Mouse (Mus musculus): ENCODE measurements around the gene 1110051M20Rik. TPM values are rescaled to one million over a fixed set of nuclear protein-coding genes. Genes with fewer than 3 reads are reported as not detected.

The 1110051M20Rik gene
- total and polyA plus RNA-seq, 2 experiments from 2014 or later: 158 to 171 TPM

DNA sequence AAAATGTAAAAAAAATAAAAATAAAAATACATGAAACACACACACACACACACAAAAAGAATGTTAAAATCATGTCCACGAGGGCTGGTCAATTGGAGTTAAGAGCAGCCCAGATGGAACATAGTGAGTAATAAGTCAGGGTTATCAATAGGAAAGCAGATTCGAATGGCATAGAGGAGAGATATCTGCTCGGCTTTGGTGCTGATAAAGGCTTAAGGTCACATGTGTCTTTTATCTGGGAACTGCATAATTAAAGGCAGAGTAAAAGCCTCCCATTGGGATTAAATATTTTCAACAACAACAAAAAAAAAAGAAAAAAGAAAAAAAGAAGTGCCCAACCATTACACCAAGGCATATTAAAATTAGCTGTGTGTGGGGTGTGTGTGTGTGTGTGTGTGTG, 55.8 kb downstream of the 1110051M20Rik start:
- TF ChIP-seq CTCF (IDR thresholded peaks at IDR 0.05): no peak
- DNase-seq (ENCODE audit: low spot score) (no peak), ATAC-seq (ENCODE audit: low FRiP score) (no peak)
- 46% methylated on average over 3 of the region's 3 CpGs for WGBS
- Histone ChIP-seq H3K4me2 (ENCODE audit: low read depth, low read length, poor library complexity, severe bottlenecking) (no peak overlapping the region), H3K4me3 (ENCODE audit: low read depth, low read length) (no peak overlapping the region), H3K27me3 (ENCODE audit: insufficient read depth, low read length) (no peaks in the 10 kb centered on the region), H3K27ac (ENCODE audit: low read depth, low read length) (no peak overlapping the region), H3K9ac (replicated peaks; ENCODE audit: low read length, poor library complexity, severe bottlenecking) (no peak overlapping the region), H3K4me1 (ENCODE audit: insufficient read depth, low read length) (no peaks in the 10 kb centered on the region; the same call in 1 of the 2 replicates), H3K9me3 (ENCODE audit: low read length) (no peaks in the 10 kb centered on the region), H3K36me3 (ENCODE audit: insufficient read depth, low read length) (no peaks in the 10 kb centered on the region)

DNA sequence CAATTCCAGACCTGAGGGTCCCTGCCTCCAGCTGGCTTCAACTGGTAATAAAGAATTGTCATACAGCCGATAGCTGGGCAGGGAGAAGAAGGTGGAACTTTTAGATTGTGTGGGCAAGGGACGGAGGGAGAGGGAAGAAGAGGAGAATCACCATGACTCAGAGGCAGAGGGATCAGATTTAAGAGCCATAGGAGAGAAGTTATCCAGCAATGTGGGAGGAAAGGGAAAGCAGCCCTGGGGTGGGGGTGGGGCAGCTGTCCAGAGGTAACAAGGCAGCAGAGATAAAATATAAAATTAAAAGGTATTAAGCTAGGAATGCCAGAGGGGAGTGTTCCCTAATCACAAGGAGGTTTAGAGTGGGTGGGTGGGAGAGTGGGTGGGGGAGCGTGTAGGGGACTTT, 56.2 kb downstream of the 1110051M20Rik start:
- Histone ChIP-seq H3K9ac (replicated peaks; ENCODE audit: low read length, poor library complexity, severe bottlenecking) (no peak overlapping the region), H3K4me2 (ENCODE audit: low read depth, low read length, poor library complexity, severe bottlenecking) (no peak overlapping the region), H3K4me1 (ENCODE audit: insufficient read depth, low read length) (no peaks in the 10 kb centered on the region; the same call in 1 of the 2 replicates), H3K4me3 (ENCODE audit: low read depth, low read length) (no peak overlapping the region), H3K9me3 (ENCODE audit: low read length) (no peaks in the 10 kb centered on the region), H3K36me3 (ENCODE audit: insufficient read depth, low read length) (no peaks in the 10 kb centered on the region), H3K27ac (ENCODE audit: low read depth, low read length) (no peak overlapping the region), H3K27me3 (ENCODE audit: insufficient read depth, low read length) (no peaks in the 10 kb centered on the region)
- TF ChIP-seq CTCF (IDR thresholded peaks at IDR 0.05): no peak
- no peak for ATAC-seq (ENCODE audit: low FRiP score)
- no peak for DNase-seq (ENCODE audit: low spot score)
- 54% methylated on average over 3 of the region's 3 CpGs for WGBS

DNA sequence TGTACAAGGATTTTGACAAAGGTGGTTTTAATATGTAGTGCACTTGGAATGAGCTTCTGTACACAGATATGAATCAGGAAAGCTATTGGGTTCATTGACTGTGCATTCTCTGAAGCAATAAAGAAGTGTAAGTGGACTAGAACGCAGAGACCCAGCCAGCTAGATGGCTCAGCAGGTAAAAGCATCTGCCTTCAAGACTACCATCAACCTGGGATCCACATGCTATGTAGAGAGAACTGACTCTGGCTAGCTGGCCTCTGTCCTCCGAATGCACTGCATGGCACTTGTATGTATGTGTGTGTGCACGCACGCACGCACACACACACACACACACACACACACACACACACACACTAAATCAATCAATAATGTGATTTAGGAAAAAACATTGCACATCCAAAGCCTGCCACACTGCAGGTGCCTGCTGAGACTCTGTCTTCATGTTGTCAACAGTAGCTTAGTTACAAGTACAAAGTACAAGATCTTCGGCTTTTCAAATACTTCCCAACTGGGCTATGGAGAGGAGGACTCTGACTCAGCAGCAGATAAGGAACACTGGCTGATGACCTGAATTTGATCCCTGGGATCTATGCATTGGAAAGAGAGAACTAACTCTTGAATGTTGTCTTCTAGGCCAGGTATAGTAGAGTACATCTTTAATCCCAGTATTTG, 57.1 kb downstream of the 1110051M20Rik start:
- H3K27ac ChIP-seq (ENCODE audit: low read depth, low read length): no peak overlapping the region
- H3K4me3 ChIP-seq (ENCODE audit: low read depth, low read length): no peak overlapping the region
- no peaks in the 10 kb centered on the region for H3K36me3 ChIP-seq (ENCODE audit: insufficient read depth, low read length)
- no peak overlapping the region for H3K9ac ChIP-seq (replicated peaks; ENCODE audit: low read length, poor library complexity, severe bottlenecking)
- H3K4me2 ChIP-seq (ENCODE audit: low read depth, low read length, poor library complexity, severe bottlenecking): no peak overlapping the region
- no peaks in the 10 kb centered on the region for H3K9me3 ChIP-seq (ENCODE audit: low read length)
- no peaks in the 10 kb centered on the region; the same call in 1 of the 2 replicates for H3K4me1 ChIP-seq (ENCODE audit: insufficient read depth, low read length)
- WGBS: 91% methylated on average over 6 of the region's 6 CpGs
- DNase-seq (ENCODE audit: low spot score): no peak
- no peaks in the 10 kb centered on the region for H3K27me3 ChIP-seq (ENCODE audit: insufficient read depth, low read length)
- ATAC-seq (ENCODE audit: low FRiP score): no peak
- no peak for TF ChIP-seq CTCF (IDR thresholded peaks at IDR 0.05)

DNA sequence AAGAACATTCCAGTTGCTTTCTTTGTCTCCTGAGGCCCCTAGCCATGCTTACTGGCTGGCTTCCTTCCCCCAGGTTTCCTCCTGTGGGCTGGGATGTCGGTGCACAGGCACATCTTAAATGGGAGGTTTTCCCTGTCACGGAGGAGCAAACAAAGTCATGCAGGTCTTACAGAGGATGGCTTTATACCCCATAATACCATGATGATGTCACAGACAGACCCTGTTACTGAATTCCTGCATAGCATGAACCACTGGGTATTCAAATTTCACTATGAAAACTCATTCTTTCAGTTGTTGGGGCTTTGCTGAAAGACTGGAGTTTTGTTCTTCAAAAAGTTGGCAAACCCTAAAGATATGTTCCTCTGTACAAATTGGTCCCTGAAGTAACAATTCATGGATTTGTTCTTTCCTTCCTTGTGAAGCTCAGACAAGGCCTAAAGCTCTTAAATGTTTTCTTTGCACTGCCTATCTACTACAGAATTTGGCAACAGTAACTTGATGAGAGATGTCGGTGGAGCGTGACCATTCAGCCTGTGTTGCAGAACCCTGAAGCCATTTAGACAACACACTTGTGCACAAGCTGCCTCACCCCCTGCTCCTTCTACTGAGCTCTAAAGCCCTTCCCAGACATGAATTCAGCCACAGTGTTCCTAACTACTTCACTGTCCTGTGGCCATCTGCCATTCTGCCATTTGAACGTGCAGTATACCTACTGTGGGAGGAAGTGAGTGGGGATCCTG, 57.8 kb downstream of the 1110051M20Rik start:
- Histone ChIP-seq H3K9ac (replicated peaks; ENCODE audit: low read length, poor library complexity, severe bottlenecking) (no peak overlapping the region), H3K36me3 (ENCODE audit: insufficient read depth, low read length) (no peaks in the 10 kb centered on the region), H3K9me3 (ENCODE audit: low read length) (no peaks in the 10 kb centered on the region), H3K27ac (ENCODE audit: low read depth, low read length) (no peak overlapping the region), H3K4me1 (ENCODE audit: insufficient read depth, low read length) (no peaks in the 10 kb centered on the region; the same call in 1 of the 2 replicates), H3K27me3 (ENCODE audit: insufficient read depth, low read length) (no peaks in the 10 kb centered on the region), H3K4me2 (ENCODE audit: low read depth, low read length, poor library complexity, severe bottlenecking) (no peak overlapping the region), H3K4me3 (ENCODE audit: low read depth, low read length) (no peak overlapping the region)
- no peak for ATAC-seq (ENCODE audit: low FRiP score)
- TF ChIP-seq CTCF (IDR thresholded peaks at IDR 0.05): no peak
- WGBS: 54% methylated on average over 5 of the region's 5 CpGs
- peak; percentile 26 for DNase-seq (ENCODE audit: low spot score)

DNA sequence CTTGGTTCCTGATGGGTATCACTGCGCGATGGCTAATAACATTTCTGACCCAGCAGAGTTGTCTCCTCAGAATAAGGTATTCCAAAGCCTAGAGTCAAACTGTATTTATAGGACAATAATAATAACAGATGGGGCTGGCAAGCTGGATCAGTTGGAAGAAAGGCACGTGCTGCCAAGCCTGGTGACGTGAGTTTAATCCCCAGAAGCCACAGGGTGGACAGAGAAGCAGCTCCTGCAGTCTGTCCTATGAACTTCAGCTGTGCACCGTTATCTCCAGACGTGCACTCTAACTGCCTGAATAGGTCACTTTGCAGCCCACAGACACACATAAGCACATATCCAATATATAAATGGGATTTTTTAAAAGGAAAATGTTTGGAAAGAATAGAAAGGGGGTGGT, 61.2 kb downstream of the 1110051M20Rik start:
- TF ChIP-seq CTCF (IDR thresholded peaks at IDR 0.05): no peak
- Histone ChIP-seq H3K36me3 (ENCODE audit: insufficient read depth, low read length) (no peaks in the 10 kb centered on the region), H3K27me3 (ENCODE audit: insufficient read depth, low read length) (no peaks in the 10 kb centered on the region), H3K27ac (ENCODE audit: low read depth, low read length) (no peak overlapping the region), H3K9ac (replicated peaks; ENCODE audit: low read length, poor library complexity, severe bottlenecking) (no peak overlapping the region), H3K4me2 (ENCODE audit: low read depth, low read length, poor library complexity, severe bottlenecking) (no peak overlapping the region), H3K4me1 (ENCODE audit: insufficient read depth, low read length) (no peaks in the 10 kb centered on the region; the same call in 1 of the 2 replicates), H3K9me3 (ENCODE audit: low read length) (no peaks in the 10 kb centered on the region), H3K4me3 (ENCODE audit: low read depth, low read length) (no peak overlapping the region)
- DNase-seq (ENCODE audit: low spot score): peak; percentile 56
- ATAC-seq (ENCODE audit: low FRiP score): no peak
- 66% methylated on average over 6 of the region's 6 CpGs for WGBS

DNA sequence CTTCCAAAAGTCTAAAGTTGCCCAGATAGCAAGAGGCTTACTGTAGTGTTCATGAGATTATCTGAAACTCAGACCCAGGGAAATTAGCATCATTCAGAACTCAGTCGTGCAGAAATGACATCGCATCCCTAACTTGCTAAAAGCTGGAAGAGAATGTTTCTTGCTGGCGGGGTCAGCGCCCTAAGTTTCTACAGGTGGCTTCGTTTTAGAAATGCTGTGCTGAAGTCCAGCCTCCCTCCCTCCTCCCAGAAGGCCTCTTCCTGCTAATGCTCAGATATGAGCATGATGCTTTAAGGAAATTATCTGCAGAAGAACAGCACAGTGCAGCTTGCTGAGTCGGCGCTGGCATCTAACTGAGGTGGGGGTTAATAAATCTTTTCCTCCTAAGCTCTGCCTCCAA, 67.5 kb downstream of the 1110051M20Rik start:
- 26% methylated on average over 7 of the region's 7 CpGs for WGBS

More for the DNA sequence above, 67.5 kb downstream of the 1110051M20Rik start:
- Histone ChIP-seq H3K36me3 (ENCODE audit: insufficient read depth, low read length) (no peaks in the 10 kb centered on the region), H3K9me3 (ENCODE audit: low read length) (no peaks in the 10 kb centered on the region), H3K4me1 (ENCODE audit: insufficient read depth, low read length) (no peaks in the 10 kb centered on the region), H3K27ac (ENCODE audit: low read depth, low read length) (no peak overlapping the region), H3K4me2 (ENCODE audit: low read depth, low read length, poor library complexity, severe bottlenecking) (no peak overlapping the region), H3K4me3 (ENCODE audit: low read depth, low read length) (no peak overlapping the region), H3K27me3 (ENCODE audit: insufficient read depth, low read length) (no peaks in the 10 kb centered on the region), H3K9ac (replicated peaks; ENCODE audit: low read length, poor library complexity, severe bottlenecking) (no peak overlapping the region; the same call in 1 of the 2 replicates)
- ATAC-seq (ENCODE audit: low FRiP score) (no peak), DNase-seq (ENCODE audit: low spot score) (no peak)
- no peak for TF ChIP-seq CTCF (IDR thresholded peaks at IDR 0.05)

Measured in midbrain, postnatal 0 days (tissue).